Mouse (Mus musculus): ENCODE measurements around the gene Fbln2. TPM values are rescaled to one million over a fixed set of nuclear protein-coding genes. Genes with fewer than 3 reads are reported as not detected.

Fbln2 gene
- polyA plus RNA-seq, 1 experiment from 2014 or later = 162 TPM

GRCm38 (mm10) chr6:91231000-91231399 lies 18.7 kb downstream of the Fbln2 start:
- 0 out of 2 replicates have a peak, but pooled peaks cover 2% of the 10 kb centered on the region for H3K4me1 ChIP-seq (ENCODE audit: control insufficient read depth, insufficient read depth, low read length)
- no peak overlapping the region for H3K4me3 ChIP-seq (ENCODE audit: low read length)
- H3K9ac ChIP-seq (ENCODE audit: low read length) = no peak overlapping the region
- no peak overlapping the region for H3K27ac ChIP-seq (ENCODE audit: low read length)
- H3K27me3 ChIP-seq (ENCODE audit: control insufficient read depth, insufficient read depth, low read length) = 0 out of 2 replicates have a peak, but pooled peaks cover 11% of the 10 kb centered on the region
- no peaks in the 10 kb centered on the region for H3K36me3 ChIP-seq (ENCODE audit: control insufficient read depth, insufficient read depth)
- ATAC-seq (replicated peaks; ENCODE audit: extremely low read depth, insufficient read depth, low FRiP score) = no peak
- WGBS = 82% methylated on average over 5 of the region's 5 CpGs
- H3K4me2 ChIP-seq (ENCODE audit: low read depth, low read length) = no peak overlapping the region
- no peaks in the 10 kb centered on the region for H3K9me3 ChIP-seq (replicated peaks; ENCODE audit: control insufficient read depth, low read length)

- Histone ChIP-seq H3K27ac (ENCODE audit: low read length) (no peak overlapping the region), H3K36me3 (ENCODE audit: control insufficient read depth, insufficient read depth) (no peaks in the 10 kb centered on the region), H3K9ac (ENCODE audit: low read length) (no peak overlapping the region), H3K27me3 (ENCODE audit: control insufficient read depth, insufficient read depth, low read length) (0 out of 2 replicates have a peak, but pooled peaks cover 7% of the 10 kb centered on the region), H3K4me2 (ENCODE audit: low read depth, low read length) (no peak overlapping the region), H3K9me3 (replicated peaks; ENCODE audit: control insufficient read depth, low read length) (no peaks in the 10 kb centered on the region), H3K4me1 (ENCODE audit: control insufficient read depth, insufficient read depth, low read length) (0 out of 2 replicates have a peak, but pooled peaks cover 2% of the 10 kb centered on the region), H3K4me3 (ENCODE audit: low read length) (no peak overlapping the region)
- ATAC-seq (replicated peaks; ENCODE audit: extremely low read depth, insufficient read depth, low FRiP score) = no peak
- WGBS = 80% methylated on average over 4 of the region's 4 CpGs
These were observed 19.3 kb downstream of the Fbln2 start for GRCm38 (mm10) chr6:91231523-91231922.

GRCm38 (mm10) chr6:91233011-91233410 lies 20.8 kb downstream of the Fbln2 start:
- no peak overlapping the region for H3K27ac ChIP-seq (ENCODE audit: low read length)
- H3K4me1 ChIP-seq (ENCODE audit: control insufficient read depth, insufficient read depth, low read length) = 0 out of 2 replicates have a peak, but pooled peaks cover 2% of the 10 kb centered on the region
- no peak overlapping the region for H3K4me2 ChIP-seq (ENCODE audit: low read depth, low read length)
- WGBS = 75% methylated on average over 12 of the region's 12 CpGs
- H3K9me3 ChIP-seq (replicated peaks; ENCODE audit: control insufficient read depth, low read length) = no peaks in the 10 kb centered on the region
- no peak overlapping the region for H3K9ac ChIP-seq (ENCODE audit: low read length)
- ATAC-seq (replicated peaks; ENCODE audit: extremely low read depth, insufficient read depth, low FRiP score) = no peak
- no peaks in the 10 kb centered on the region for H3K36me3 ChIP-seq (ENCODE audit: control insufficient read depth, insufficient read depth)
- H3K4me3 ChIP-seq (ENCODE audit: low read length) = no peak overlapping the region
- H3K27me3 ChIP-seq (ENCODE audit: control insufficient read depth, insufficient read depth, low read length) = 0 out of 2 replicates have a peak, but pooled peaks cover 6% of the 10 kb centered on the region

- Histone ChIP-seq H3K4me2 (ENCODE audit: low read depth, low read length) (no peak overlapping the region), H3K27me3 (ENCODE audit: control insufficient read depth, insufficient read depth, low read length) (0 out of 2 replicates have a peak, but pooled peaks cover 6% of the 10 kb centered on the region), H3K4me3 (ENCODE audit: low read length) (no peak overlapping the region), H3K4me1 (ENCODE audit: control insufficient read depth, insufficient read depth, low read length) (no peaks in the 10 kb centered on the region), H3K27ac (ENCODE audit: low read length) (no peak overlapping the region), H3K9me3 (replicated peaks; ENCODE audit: control insufficient read depth, low read length) (no peaks in the 10 kb centered on the region), H3K9ac (ENCODE audit: low read length) (no peak overlapping the region), H3K36me3 (ENCODE audit: control insufficient read depth, insufficient read depth) (no peaks in the 10 kb centered on the region)
- 70% methylated on average over 10 of the region's 10 CpGs for WGBS
- no peak for ATAC-seq (replicated peaks; ENCODE audit: extremely low read depth, insufficient read depth, low FRiP score)
These were observed 21.3 kb downstream of the Fbln2 start for GRCm38 (mm10) chr6:91233424-91234015.

GRCm38 (mm10) chr6:91236006-91236405 lies 23.8 kb downstream of the Fbln2 start:
- H3K4me1 ChIP-seq (ENCODE audit: control insufficient read depth, insufficient read depth, low read length) = no peaks in the 10 kb centered on the region; the same call in 1 of the 2 replicates
- H3K9ac ChIP-seq (ENCODE audit: low read length) = no peak overlapping the region
- no peaks in the 10 kb centered on the region for H3K9me3 ChIP-seq (replicated peaks; ENCODE audit: control insufficient read depth, low read length)
- no peak overlapping the region for H3K4me2 ChIP-seq (ENCODE audit: low read depth, low read length)
- H3K4me3 ChIP-seq (ENCODE audit: low read length) = no peak overlapping the region
- H3K27ac ChIP-seq (ENCODE audit: low read length) = no peak overlapping the region
- H3K36me3 ChIP-seq (ENCODE audit: control insufficient read depth, insufficient read depth) = no peaks in the 10 kb centered on the region
- no peak for ATAC-seq (replicated peaks; ENCODE audit: extremely low read depth, insufficient read depth, low FRiP score)
- H3K27me3 ChIP-seq (ENCODE audit: control insufficient read depth, insufficient read depth, low read length) = 0 out of 2 replicates have a peak, but pooled peaks cover 5% of the 10 kb centered on the region
- 55% methylated on average over 11 of the region's 11 CpGs for WGBS

GRCm38 (mm10) chr6:91236429-91236828 lies 24.2 kb downstream of the Fbln2 start:
- H3K4me2 ChIP-seq (ENCODE audit: low read depth, low read length) = no peak overlapping the region
- H3K9me3 ChIP-seq (replicated peaks; ENCODE audit: control insufficient read depth, low read length) = no peaks in the 10 kb centered on the region
- H3K36me3 ChIP-seq (ENCODE audit: control insufficient read depth, insufficient read depth) = no peaks in the 10 kb centered on the region
- no peak for ATAC-seq (replicated peaks; ENCODE audit: extremely low read depth, insufficient read depth, low FRiP score)
- H3K27me3 ChIP-seq (ENCODE audit: control insufficient read depth, insufficient read depth, low read length) = 0 out of 2 replicates have a peak, but pooled peaks cover 2% of the 10 kb centered on the region
- H3K9ac ChIP-seq (ENCODE audit: low read length) = no peak overlapping the region
- H3K27ac ChIP-seq (ENCODE audit: low read length) = no peak overlapping the region
- H3K4me1 ChIP-seq (ENCODE audit: control insufficient read depth, insufficient read depth, low read length) = no peaks in the 10 kb centered on the region; the same call in 1 of the 2 replicates
- no peak overlapping the region for H3K4me3 ChIP-seq (ENCODE audit: low read length)
- 56% methylated on average over 6 of the region's 6 CpGs for WGBS

- Histone ChIP-seq H3K9me3 (replicated peaks; ENCODE audit: control insufficient read depth, low read length) (no peaks in the 10 kb centered on the region), H3K4me2 (ENCODE audit: low read depth, low read length) (no peak overlapping the region), H3K36me3 (ENCODE audit: control insufficient read depth, insufficient read depth) (no peaks in the 10 kb centered on the region), H3K27me3 (ENCODE audit: control insufficient read depth, insufficient read depth, low read length) (0 out of 2 replicates have a peak, but pooled peaks cover 2% of the 10 kb centered on the region), H3K4me1 (ENCODE audit: control insufficient read depth, insufficient read depth, low read length) (no peaks in the 10 kb centered on the region; the same call in 1 of the 2 replicates), H3K4me3 (ENCODE audit: low read length) (no peak overlapping the region), H3K9ac (ENCODE audit: low read length) (no peak overlapping the region), H3K27ac (ENCODE audit: low read length) (no peak overlapping the region)
- no peak for ATAC-seq (replicated peaks; ENCODE audit: extremely low read depth, insufficient read depth, low FRiP score)
- WGBS = 36% methylated on average over 2 of the region's 2 CpGs
These were observed 25.0 kb downstream of the Fbln2 start for GRCm38 (mm10) chr6:91237273-91237672.

- Histone ChIP-seq H3K27ac (ENCODE audit: low read length) (no peak overlapping the region), H3K4me1 (ENCODE audit: control insufficient read depth, insufficient read depth, low read length) (no peaks in the 10 kb centered on the region; the same call in 1 of the 2 replicates), H3K9ac (ENCODE audit: low read length) (no peak overlapping the region), H3K27me3 (ENCODE audit: control insufficient read depth, insufficient read depth, low read length) (no peaks in the 10 kb centered on the region), H3K36me3 (ENCODE audit: control insufficient read depth, insufficient read depth) (no peaks in the 10 kb centered on the region), H3K4me2 (ENCODE audit: low read depth, low read length) (no peak overlapping the region), H3K4me3 (ENCODE audit: low read length) (no peak overlapping the region), H3K9me3 (replicated peaks; ENCODE audit: control insufficient read depth, low read length) (no peaks in the 10 kb centered on the region)
- WGBS = 45% methylated on average over 2 of the region's 2 CpGs
- no peak for ATAC-seq (replicated peaks; ENCODE audit: extremely low read depth, insufficient read depth, low FRiP score)
These were observed 28.3 kb downstream of the Fbln2 start for GRCm38 (mm10) chr6:91240537-91240936.

GRCm38 (mm10) chr6:91240964-91241363 lies 28.7 kb downstream of the Fbln2 start:
- H3K36me3 ChIP-seq (ENCODE audit: control insufficient read depth, insufficient read depth) = no peaks in the 10 kb centered on the region
- ATAC-seq (replicated peaks; ENCODE audit: extremely low read depth, insufficient read depth, low FRiP score) = no peak
- no peak overlapping the region for H3K4me3 ChIP-seq (ENCODE audit: low read length)
- H3K9me3 ChIP-seq (replicated peaks; ENCODE audit: control insufficient read depth, low read length) = no peaks in the 10 kb centered on the region
- H3K27ac ChIP-seq (ENCODE audit: low read length) = no peak overlapping the region
- no peak overlapping the region for H3K9ac ChIP-seq (ENCODE audit: low read length)
- H3K27me3 ChIP-seq (ENCODE audit: control insufficient read depth, insufficient read depth, low read length) = no peaks in the 10 kb centered on the region
- peaks cover 4% of the 10 kb centered on the region; the same call in 1 of the 2 replicates for H3K4me1 ChIP-seq (ENCODE audit: control insufficient read depth, insufficient read depth, low read length)
- no peak overlapping the region for H3K4me2 ChIP-seq (ENCODE audit: low read depth, low read length)
